Mouse (Mus musculus) ovary, postnatal 14 days (tissue): ENCODE results near the gene Ak6.

Experiments used
- DNase-seq: peaks from one replicate; pipeline ENCODE4 v3.0.0; 2022; ENCODE audit warnings: low spot score

Ak6 gene

GRCm38 (mm10) chr13:100669291-100670022 lies 18.7 kb downstream of the Ak6 start, which contains the start of gene Ccdc125:
TSS of gene Ccdc125 (plus strand) at chr13:100669717.
- peak; percentile 21 for DNase-seq

- DNase-seq = no peak
Measured at GRCm38 (mm10) chr13:100670181-100670741, 19.5 kb downstream of the Ak6 start.

GRCm38 (mm10) chr13:100675936-100676635 lies 25.3 kb downstream of the Ak6 start:
- no peak for DNase-seq

- no peak for DNase-seq
Measured at GRCm38 (mm10) chr13:100681615-100682014, 30.8 kb downstream of the Ak6 start.

DNA sequence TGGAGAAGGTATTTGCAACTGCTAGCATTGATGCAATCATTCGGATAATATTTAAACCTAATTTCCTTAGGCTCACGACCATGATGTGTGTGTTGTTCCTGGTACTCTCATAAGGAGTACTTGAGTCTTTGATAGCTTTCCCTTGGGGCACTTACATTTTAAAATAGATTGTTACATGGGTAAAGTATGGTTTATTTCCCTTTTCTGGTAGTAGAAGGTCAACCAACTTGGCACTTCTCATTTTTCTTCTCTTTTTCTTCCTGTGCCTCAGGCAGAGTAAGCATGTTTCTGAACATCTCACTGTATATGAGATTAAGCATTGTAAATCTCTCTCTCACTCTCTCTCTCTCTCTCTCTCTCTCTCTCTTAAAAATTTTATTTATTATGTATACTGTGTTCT lies 32.1 kb downstream of the Ak6 start:
- no peak for DNase-seq

GRCm38 (mm10) chr13:100684355-100684754 lies 33.6 kb downstream of the Ak6 start:
- no peak for DNase-seq

DNA sequence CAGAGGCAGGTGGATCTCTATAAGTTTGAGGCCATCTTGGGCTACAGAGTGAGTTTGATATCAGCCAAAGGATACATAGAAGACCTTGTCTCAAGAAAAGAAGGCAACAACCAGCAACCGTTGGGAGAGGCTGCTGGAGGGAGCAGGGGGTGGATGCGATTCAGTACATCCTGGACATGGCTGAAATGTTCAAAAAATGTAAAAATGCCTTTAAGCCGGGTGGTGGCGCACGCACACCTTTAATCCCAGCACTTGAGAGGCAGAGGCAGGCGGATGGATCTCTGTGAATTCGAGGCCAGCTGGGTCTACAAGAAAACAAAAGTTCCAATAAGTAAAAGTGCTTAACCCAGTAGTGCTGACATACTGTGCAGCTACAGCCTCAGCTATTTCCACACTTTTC lies 36.7 kb downstream of the Ak6 start:
- DNase-seq = no peak

GRCm38 (mm10) chr13:100697541-100697940 lies 46.8 kb downstream of the Ak6 start:
- no peak for DNase-seq

DNA sequence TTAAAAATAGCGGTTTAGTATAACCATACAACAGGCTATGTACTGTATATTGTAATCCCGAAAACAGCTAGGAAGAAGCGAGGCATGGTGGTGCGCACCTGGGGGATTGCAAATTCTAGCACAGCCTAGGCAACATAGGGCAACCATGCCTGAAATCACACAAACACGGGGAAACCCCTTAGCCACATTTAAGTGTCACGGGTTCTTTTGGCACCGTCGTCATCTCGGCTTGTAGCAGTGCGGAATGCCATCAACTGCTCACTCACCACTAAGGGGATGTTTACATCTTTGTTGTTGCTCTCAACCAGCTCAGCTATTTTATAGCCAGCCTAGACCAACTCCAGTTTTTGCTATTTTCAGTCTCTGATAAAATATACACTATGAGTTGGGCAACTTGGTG lies 48.1 kb downstream of the Ak6 start:
- no peak for DNase-seq

DNA sequence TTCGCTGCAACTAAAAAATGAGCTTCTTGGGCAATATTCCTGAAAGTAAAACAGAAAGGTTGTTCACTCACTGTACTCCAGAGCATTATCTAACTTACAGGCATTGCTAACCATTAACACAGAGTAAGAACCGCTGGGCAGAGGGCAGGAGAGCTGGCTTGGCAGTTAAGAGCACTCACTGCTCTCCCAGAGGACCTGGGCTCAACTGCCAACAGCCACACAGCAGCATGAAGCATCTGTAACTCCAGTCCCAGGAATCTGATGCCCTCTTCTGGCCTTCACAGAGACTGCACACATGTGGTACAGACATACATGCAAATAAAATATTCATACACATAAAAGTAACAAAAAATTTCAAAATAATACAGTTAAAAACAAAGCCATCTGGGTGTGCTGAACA lies 52.7 kb downstream of the Ak6 start:
- DNase-seq = no peak

GRCm38 (mm10) chr13:100706206-100706605 lies 55.4 kb downstream of the Ak6 start:
- DNase-seq = no peak

DNA sequence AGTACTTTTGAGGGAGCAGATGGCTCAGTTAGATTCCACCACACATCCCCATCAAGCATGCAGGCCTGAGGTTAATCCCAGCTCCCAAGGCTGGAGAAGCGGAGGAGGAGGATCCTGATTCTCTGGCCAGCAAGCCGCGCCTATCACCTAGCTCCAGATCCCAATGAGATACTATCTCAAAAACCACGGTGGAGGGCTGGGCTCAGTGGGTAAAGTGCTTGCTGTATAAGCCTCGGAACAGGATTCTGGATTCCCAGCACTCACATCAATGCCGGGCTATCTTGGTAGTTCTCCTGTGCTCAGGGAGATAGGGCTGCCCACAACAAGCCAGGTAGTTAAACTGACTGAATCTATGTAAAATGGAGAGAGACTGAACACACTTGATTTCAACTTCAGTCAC lies 64.7 kb downstream of the Ak6 start:
- DNase-seq = no peak
